Mouse (Mus musculus) heart, postnatal 36 days (tissue): ENCODE results near the gene Gm5294. TPM values are rescaled to one million over a fixed set of nuclear protein-coding genes. Genes with fewer than 3 reads are reported as not detected.

Source experiments
- DNase-seq, 2 experiments: peaks; one replicate each; pipeline ENCODE4 v3.0.0; 2021 to 2022
- intact Hi-C: fragments of 180-260 bp; cut with DNase I; formaldehyde crosslinking; loops from one replicate; pipeline ENCODE4 v1.15.1; 2025
- total RNA-seq, 2 experiments: library from RNA; stranded (reverse); gene quantifications; 2 replicates each; pipeline ENCODE4 v1.2.3; 2021

The Gm5294 gene
- total RNA-seq, 2 experiments from 2014 or later, result not detected

- intact Hi-C loops, result no loop called here
- DNase-seq, result peak in 1 of 2 experiments; percentile 25
Observed at GRCm38 (mm10) chr5:138846506-138846905, 26.6 kb downstream of the Gm5294 start.

DNA sequence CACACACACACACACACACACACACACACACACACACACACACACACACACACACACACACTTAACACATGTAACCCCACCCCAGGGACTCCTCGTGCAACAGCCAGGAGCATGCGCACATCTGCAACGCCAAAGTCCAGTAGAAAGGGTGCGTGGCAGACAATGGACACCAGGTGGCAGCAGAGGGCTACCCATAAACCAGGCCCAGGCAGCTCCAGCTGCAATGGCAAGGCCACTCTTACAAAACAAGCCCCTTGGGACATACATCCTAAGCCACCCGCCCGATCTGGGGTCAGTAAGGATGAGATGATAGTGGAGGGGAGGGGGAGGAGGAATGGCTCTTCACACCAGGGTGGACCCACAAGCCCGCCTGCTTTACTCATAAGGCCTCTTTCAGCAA lies 28.2 kb downstream of the Gm5294 start:
- peak; percentile 90 to 92 for DNase-seq
- intact Hi-C loops, result loop anchor here (1.0 to 2.0 kb wide), 3 partner anchors 227 to 331 kb away; no protein-coding TSS in a partner anchor

- intact Hi-C loops, result loop anchor here (2.0 kb wide), 2 partner anchors 225 to 235 kb away; no protein-coding TSS in a partner anchor
- no peak for DNase-seq
Observed at GRCm38 (mm10) chr5:138849682-138850461, 30.0 kb downstream of the Gm5294 start.

DNA sequence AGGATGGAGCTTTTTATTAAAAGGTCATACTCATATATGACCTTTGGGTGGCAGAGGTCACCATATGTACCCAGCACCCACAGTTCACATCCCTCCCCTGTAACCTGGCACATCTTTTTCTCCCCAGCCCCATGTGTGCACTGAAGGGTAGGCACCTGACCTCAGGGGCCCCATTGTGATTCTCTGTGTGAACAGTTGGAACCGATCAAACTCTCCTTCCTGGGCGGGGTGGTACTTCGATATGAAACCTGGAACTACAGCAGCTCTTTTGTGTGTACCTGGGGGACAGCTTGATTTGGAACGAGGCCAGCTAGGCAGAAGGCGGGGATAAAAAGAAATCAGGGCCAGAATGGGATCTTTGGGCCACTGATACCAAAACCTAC lies 30.6 kb downstream of the Gm5294 start:
- intact Hi-C loops, result no loop called here
- no peak for DNase-seq

GRCm38 (mm10) chr5:138851296-138851780 lies 31.5 kb downstream of the Gm5294 start:
- intact Hi-C loops, result no loop called here
- DNase-seq, result no peak

DNA sequence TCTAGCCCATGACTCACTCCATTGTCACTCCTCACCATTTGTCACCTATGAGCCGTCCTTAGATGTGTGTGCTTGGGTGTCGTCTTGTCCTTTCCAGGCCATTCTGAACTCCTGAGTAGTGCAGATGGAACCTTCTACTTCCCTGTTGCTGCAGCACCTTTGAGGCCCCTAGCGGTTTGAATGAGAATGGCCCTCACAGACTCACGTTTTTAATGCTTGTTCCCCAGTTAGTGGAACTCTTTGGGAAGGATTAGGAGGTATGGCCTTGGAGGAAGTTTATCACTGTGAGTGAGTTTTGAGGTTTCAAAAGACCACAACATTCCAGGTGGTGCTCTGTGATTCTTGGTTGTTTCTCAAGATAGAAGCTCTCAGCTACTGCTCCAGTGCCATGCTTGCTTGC lies 32.3 kb downstream of the Gm5294 start:
- intact Hi-C loops, result no loop called here
- no peak for DNase-seq

- DNase-seq, result no peak
- intact Hi-C loops, result no loop called here
Observed at GRCm38 (mm10) chr5:138853349-138853748, 33.5 kb downstream of the Gm5294 start.

DNA sequence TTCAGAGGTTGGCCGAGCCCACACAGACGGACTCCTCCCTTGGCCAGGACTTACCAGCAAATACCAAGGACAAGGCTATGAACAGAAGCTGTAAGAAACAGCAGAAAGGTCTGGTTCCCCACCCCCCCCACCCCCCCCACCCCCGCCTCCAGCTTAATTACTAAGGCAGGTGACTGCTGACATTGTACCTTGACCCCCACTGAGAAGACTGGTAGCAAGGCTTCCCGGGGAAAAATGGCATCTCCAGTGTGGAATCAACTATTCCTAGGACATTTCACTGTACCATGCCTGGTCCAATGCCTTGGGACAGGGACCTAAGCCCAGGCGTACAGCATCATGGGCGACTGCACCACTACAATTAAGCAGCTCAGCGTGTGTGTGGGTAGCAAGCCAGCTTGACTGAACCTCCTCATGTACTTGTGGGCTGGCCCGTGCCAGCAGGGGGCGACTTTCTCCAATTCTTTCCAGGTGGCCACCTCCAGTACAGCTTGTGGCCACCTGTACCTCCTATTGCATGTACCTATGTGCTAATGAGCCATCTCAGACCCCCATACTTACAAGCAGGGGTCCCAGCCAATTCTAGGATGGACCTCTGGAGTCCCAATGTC lies 37.2 kb downstream of the Gm5294 start:
- DNase-seq, result peak; percentile 79 to 85

DNA sequence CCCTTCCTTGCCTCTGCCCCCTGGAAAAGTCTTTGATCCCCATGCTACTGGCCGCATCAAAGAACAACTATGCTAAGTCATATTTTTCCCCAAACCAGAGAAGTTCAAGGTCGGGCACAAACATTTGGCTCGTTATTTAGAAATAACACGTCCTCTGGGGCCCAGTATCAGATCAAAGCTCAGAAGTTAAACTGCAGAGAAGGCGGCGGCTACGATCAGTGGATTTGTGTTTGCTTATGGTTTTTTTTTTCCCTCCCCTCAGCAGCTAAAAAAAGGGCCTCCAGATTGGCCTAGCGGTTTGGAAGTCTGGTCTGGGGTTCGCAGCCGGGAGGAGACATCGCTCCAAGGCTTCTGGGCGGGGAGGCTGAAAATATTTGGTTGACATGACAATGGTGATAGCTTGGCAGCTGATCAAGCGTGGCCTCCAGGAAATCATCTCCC lies 38.0 kb downstream of the Gm5294 start:
- intact Hi-C loops, result loop anchor here (1.0 to 2.0 kb wide), 2 partner anchors 31 to 149 kb away; no protein-coding TSS in a partner anchor
- DNase-seq, result no peak

More for the DNA sequence above, 37.2 kb downstream of the Gm5294 start:
- intact Hi-C loops, result loop anchor here (1.0 kb wide), 1 partner anchor 150 kb away; no protein-coding TSS in a partner anchor

- intact Hi-C loops, result no loop called here
Observed at GRCm38 (mm10) chr5:138863681-138864146, 43.8 kb downstream of the Gm5294 start.

GRCm38 (mm10) chr5:138864166-138864565 lies 44.3 kb downstream of the Gm5294 start:
- intact Hi-C loops, result no loop called here
- no peak for DNase-seq

More at GRCm38 (mm10) chr5:138863681-138864146, 43.8 kb downstream of the Gm5294 start:
- peak in 1 of 2 experiments; percentile 14 for DNase-seq

- intact Hi-C loops, result no loop called here
- no peak for DNase-seq
Observed at GRCm38 (mm10) chr5:138864880-138865279, 45.0 kb downstream of the Gm5294 start.

GRCm38 (mm10) chr5:138865637-138866036 lies 45.8 kb downstream of the Gm5294 start:
- DNase-seq, result no peak
- intact Hi-C loops, result no loop called here

Other genes with a start within 250 kb of the Gm5294 start
- gene Zfp68, start 200.3 kb upstream of the Gm5294 start, total RNA-seq, result 10 to 100 TPM; 20.6 to 21.6 TPM
- 1 to 10 TPM; 4.1 to 4.7 TPM for gene A430033K04Rik, start 197.2 kb upstream of the Gm5294 start, total RNA-seq
- gene Fam20c, start 65.6 kb upstream of the Gm5294 start, total RNA-seq, result 10 to 100 TPM; 10.3 to 12.5 TPM
- gene Pdgfa, start 177.3 kb downstream of the Gm5294 start, total RNA-seq, result 10 to 100 TPM; 18.6 to 24.6 TPM